Mouse (Mus musculus): ENCODE results near the gene Hspa12b. TPM values are rescaled to one million over a fixed set of nuclear protein-coding genes. Genes with fewer than 3 reads are reported as not detected.

Hspa12b gene
- 9.1 and 9.7 TPM in 2 replicates for polyA plus RNA-seq (2015; fragmentation: Nextera tagmentation; extraction: Ambion mirVana)

- Histone ChIP-seq H3K4me1 (replicated peaks) (peaks cover 16% of the 10 kb centered on the region), H3K4me3 (replicated peaks) (peak within 1 kb of the TSS; percentile 47), H3K27me3 (replicated peaks) (no peaks in the 10 kb centered on the region), H3K4me2 (replicated peaks) (peak within 1 kb of the TSS; percentile 88), H3K9ac (peak within 1 kb of the TSS; percentile 59), H3K27ac (peak within 1 kb of the TSS; percentile 24; the same call in 1 of the 2 replicates), H3K9me3 (no peaks in the 10 kb centered on the region), H3K36me3 (no peaks in the 10 kb centered on the region)
- WGBS: 1% methylated on average over 28 of the region's 28 CpGs
- ATAC-seq: peak; percentile 95
Observed at GRCm38 (mm10) chr2:131127161-131127730, at the start of gene Hspa12b. Gene Hspa12b (plus strand): TSS chr2:131127280.

DNA sequence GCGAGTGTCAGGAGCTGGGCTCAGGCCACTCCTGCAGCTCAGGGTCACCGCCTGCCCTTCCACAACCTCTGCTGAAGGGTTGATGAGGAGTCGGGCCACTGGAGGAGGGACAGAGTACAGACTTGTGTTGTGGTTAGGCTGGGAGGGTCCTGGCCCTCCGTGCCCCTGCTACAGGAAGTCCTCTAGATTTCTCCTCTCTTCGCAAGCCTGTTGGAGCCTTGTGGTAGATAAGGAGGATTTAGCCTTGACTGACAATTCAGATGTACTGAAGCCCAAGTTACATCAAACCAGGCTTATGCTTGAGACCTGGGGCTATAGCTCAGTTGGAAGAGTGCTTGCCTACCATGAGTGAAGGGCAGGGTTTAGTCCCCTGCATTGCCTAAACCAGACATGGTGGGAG is 46.6 kb upstream of the Hspa12b start:
- Histone ChIP-seq H3K27me3 (replicated peaks) (peaks cover 4% of the 10 kb centered on the region; the same call in 1 of the 2 replicates), H3K4me2 (replicated peaks) (no peak overlapping the region), H3K9ac (no peak overlapping the region), H3K9me3 (no peaks in the 10 kb centered on the region), H3K27ac (no peak overlapping the region), H3K4me1 (replicated peaks) (no peaks in the 10 kb centered on the region), H3K36me3 (no peaks in the 10 kb centered on the region), H3K4me3 (replicated peaks) (no peak overlapping the region)
- WGBS: 78% methylated on average over 5 of the region's 5 CpGs
- no peak for ATAC-seq

DNA sequence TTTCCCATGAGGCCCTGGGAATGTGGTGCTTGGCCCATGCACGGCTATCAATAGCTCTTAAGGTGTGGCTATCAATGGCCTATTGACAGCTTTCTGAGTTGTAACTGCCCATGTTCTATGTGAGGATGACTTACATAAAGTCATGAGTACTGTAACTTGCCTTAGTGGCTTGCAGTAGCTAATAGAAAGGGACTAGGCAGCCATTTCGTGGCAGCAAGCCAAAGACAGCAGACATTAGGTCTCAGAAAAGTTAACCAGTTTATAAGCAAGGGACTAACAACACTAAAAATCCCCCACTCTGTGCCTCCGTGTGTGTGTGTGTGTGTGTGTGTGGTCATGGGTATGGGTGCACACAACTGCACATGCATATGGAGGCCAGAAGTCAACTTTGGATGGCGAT is 42.9 kb upstream of the Hspa12b start:
- H3K4me3 ChIP-seq (replicated peaks): no peak overlapping the region
- ATAC-seq: no peak
- H3K9ac ChIP-seq: no peak overlapping the region
- H3K4me1 ChIP-seq (replicated peaks): no peaks in the 10 kb centered on the region
- no peaks in the 10 kb centered on the region for H3K9me3 ChIP-seq
- WGBS: 77% methylated on average over 4 of the region's 4 CpGs
- H3K27ac ChIP-seq: no peak overlapping the region
- no peak overlapping the region for H3K4me2 ChIP-seq (replicated peaks)
- H3K36me3 ChIP-seq: no peaks in the 10 kb centered on the region
- H3K27me3 ChIP-seq (replicated peaks): no peaks in the 10 kb centered on the region

GRCm38 (mm10) chr2:131086667-131087390 is 40.3 kb upstream of the Hspa12b start, which contains the start of gene Siglec1:
Gene Siglec1 (minus strand): TSS chr2:131086765.
- Histone ChIP-seq H3K36me3 (no peaks in the 10 kb centered on the region), H3K27me3 (replicated peaks) (no peaks in the 10 kb centered on the region), H3K4me3 (replicated peaks) (no peak within 1 kb of the TSS), H3K4me1 (replicated peaks) (no peaks in the 10 kb centered on the region), H3K4me2 (replicated peaks) (no peak within 1 kb of the TSS), H3K27ac (no peak within 1 kb of the TSS), H3K9ac (no peak within 1 kb of the TSS), H3K9me3 (no peaks in the 10 kb centered on the region)
- 82% methylated on average over 11 of the region's 11 CpGs for WGBS
- ATAC-seq: no peak

GRCm38 (mm10) chr2:131088581-131088980 is 38.5 kb upstream of the Hspa12b start:
- no peak overlapping the region for H3K4me2 ChIP-seq (replicated peaks)
- no peak overlapping the region for H3K27ac ChIP-seq
- no peaks in the 10 kb centered on the region for H3K9me3 ChIP-seq
- H3K4me1 ChIP-seq (replicated peaks): no peaks in the 10 kb centered on the region
- no peak overlapping the region for H3K4me3 ChIP-seq (replicated peaks)
- H3K36me3 ChIP-seq: no peaks in the 10 kb centered on the region
- no peaks in the 10 kb centered on the region for H3K27me3 ChIP-seq (replicated peaks)
- no peak for ATAC-seq
- WGBS: 70% methylated on average over 4 of the region's 4 CpGs
- H3K9ac ChIP-seq: no peak overlapping the region

DNA sequence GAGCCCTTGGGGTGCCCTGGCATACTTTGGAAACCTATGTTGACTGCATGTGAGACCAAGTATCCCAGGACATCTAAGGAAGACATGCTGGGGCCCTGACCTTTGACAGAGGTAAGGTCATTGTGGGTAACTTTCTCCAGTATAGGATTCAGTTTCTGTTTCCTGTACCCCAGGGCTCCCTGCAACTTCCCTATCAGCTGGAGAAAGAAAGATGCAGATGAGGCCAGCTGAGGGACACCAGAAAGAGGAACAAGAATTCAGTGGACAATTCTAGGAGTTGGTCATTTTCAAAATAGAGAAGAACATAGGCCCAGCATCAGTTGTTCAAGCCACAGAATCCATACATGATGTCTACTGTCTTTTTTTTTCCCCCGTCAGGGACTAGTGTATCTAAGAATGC is 37.4 kb upstream of the Hspa12b start:
- H3K4me2 ChIP-seq (replicated peaks): no peak overlapping the region
- WGBS: 88% methylated on average over 1 of the region's 1 CpGs

DNA sequence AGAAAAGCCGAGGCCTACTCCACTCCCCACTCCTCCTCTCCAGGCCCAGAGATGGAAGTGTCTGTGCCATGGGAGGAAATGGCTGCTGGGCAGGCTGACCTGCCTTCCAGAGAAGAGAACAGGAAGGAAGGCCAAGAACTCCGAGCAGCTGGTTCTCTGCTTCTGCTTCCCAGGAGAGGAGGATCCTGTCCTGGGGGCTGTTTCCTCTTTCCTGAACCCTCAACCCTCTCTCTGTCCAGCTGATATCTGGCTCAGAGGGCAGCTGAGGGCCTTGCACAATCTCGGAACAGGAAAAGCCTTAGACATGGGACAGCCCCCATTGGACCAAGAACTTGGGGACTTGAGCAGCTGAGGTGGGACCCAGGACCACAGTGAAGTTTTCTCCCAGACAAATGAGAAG is 36.2 kb upstream of the Hspa12b start:
- no peak for ATAC-seq
- Histone ChIP-seq H3K4me1 (replicated peaks) (no peaks in the 10 kb centered on the region), H3K4me2 (replicated peaks) (no peak overlapping the region), H3K36me3 (no peaks in the 10 kb centered on the region), H3K9me3 (no peaks in the 10 kb centered on the region), H3K9ac (no peak overlapping the region), H3K4me3 (replicated peaks) (no peak overlapping the region), H3K27ac (no peak overlapping the region), H3K27me3 (replicated peaks) (no peaks in the 10 kb centered on the region)
- 73% methylated on average over 3 of the region's 3 CpGs for WGBS

More for the DNA sequence above, 37.4 kb upstream of the Hspa12b start:
- H3K27ac ChIP-seq: no peak overlapping the region
- no peaks in the 10 kb centered on the region for H3K4me1 ChIP-seq (replicated peaks)
- H3K27me3 ChIP-seq (replicated peaks): no peaks in the 10 kb centered on the region
- no peak overlapping the region for H3K9ac ChIP-seq
- H3K36me3 ChIP-seq: no peaks in the 10 kb centered on the region
- no peaks in the 10 kb centered on the region for H3K9me3 ChIP-seq
- ATAC-seq: no peak
- H3K4me3 ChIP-seq (replicated peaks): no peak overlapping the region

- no peak for ATAC-seq
- WGBS: 88% methylated on average over 5 of the region's 5 CpGs
- Histone ChIP-seq H3K9ac (no peak overlapping the region), H3K27ac (no peak overlapping the region), H3K4me2 (replicated peaks) (no peak overlapping the region), H3K27me3 (replicated peaks) (no peaks in the 10 kb centered on the region), H3K4me1 (replicated peaks) (0 out of 2 replicates have a peak, but pooled peaks cover 7% of the 10 kb centered on the region), H3K36me3 (no peaks in the 10 kb centered on the region), H3K4me3 (replicated peaks) (no peak overlapping the region), H3K9me3 (no peaks in the 10 kb centered on the region)
Observed at GRCm38 (mm10) chr2:131093577-131093976, 33.5 kb upstream of the Hspa12b start.

- peak; percentile 55; the same call in 1 of the 2 replicates for ATAC-seq
- no peak overlapping the region for H3K27ac ChIP-seq
- WGBS: 0% methylated on average over 1 of the region's 1 CpGs
Observed at GRCm38 (mm10) chr2:131094823-131095222, 32.3 kb upstream of the Hspa12b start.

GRCm38 (mm10) chr2:131096101-131096795 is 30.8 kb upstream of the Hspa12b start:
- H3K9me3 ChIP-seq: no peaks in the 10 kb centered on the region
- peak overlapping the region; percentile 70 for H3K27ac ChIP-seq
- 8% methylated on average over 9 of the region's 9 CpGs for WGBS
- no peaks in the 10 kb centered on the region for H3K36me3 ChIP-seq
- peak overlapping the region; percentile 41 for H3K4me2 ChIP-seq (replicated peaks)
- no peaks in the 10 kb centered on the region for H3K27me3 ChIP-seq (replicated peaks)
- H3K4me3 ChIP-seq (replicated peaks): no peak overlapping the region
- H3K4me1 ChIP-seq (replicated peaks): 0 out of 2 replicates have a peak, but pooled peaks cover 7% of the 10 kb centered on the region
- H3K9ac ChIP-seq: 0 out of 2 replicates have a peak overlapping the region, but pooled peaks have one; percentile 8
- ATAC-seq: peak; percentile 92

More at GRCm38 (mm10) chr2:131094823-131095222, 32.3 kb upstream of the Hspa12b start:
- Histone ChIP-seq H3K4me2 (replicated peaks) (no peak overlapping the region), H3K27me3 (replicated peaks) (no peaks in the 10 kb centered on the region), H3K36me3 (no peaks in the 10 kb centered on the region), H3K4me3 (replicated peaks) (no peak overlapping the region), H3K9me3 (no peaks in the 10 kb centered on the region), H3K4me1 (replicated peaks) (0 out of 2 replicates have a peak, but pooled peaks cover 7% of the 10 kb centered on the region), H3K9ac (no peak overlapping the region)

GRCm38 (mm10) chr2:131097087-131097486 is 30.0 kb upstream of the Hspa12b start:
- Histone ChIP-seq H3K36me3 (no peaks in the 10 kb centered on the region), H3K9ac (no peak overlapping the region), H3K4me2 (replicated peaks) (no peak overlapping the region), H3K27ac (no peak overlapping the region), H3K4me1 (replicated peaks) (0 out of 2 replicates have a peak, but pooled peaks cover 7% of the 10 kb centered on the region), H3K9me3 (no peaks in the 10 kb centered on the region), H3K4me3 (replicated peaks) (no peak overlapping the region), H3K27me3 (replicated peaks) (no peaks in the 10 kb centered on the region)
- WGBS: 75% methylated on average over 4 of the region's 4 CpGs
- ATAC-seq: no peak

DNA sequence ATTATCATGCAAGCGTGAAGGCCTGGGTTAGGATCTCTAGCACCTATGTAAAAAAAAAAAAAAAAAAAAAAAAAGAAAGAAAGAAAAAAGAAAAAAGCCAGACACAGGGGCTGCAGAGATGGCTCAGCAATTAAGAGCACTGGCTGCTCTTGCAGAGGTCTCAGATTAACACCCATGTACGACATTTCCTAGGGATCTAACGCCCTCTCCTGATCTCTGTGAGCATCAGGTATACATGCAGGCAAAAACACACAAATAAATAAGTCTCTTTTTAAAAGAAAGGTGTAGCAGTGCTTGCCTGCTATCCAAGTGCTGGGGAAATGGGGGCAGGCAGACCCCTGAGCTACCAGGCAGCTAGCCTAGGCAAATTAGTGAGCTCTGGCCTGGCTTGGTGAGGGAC is 25.6 kb upstream of the Hspa12b start:
- ATAC-seq: no peak
- Histone ChIP-seq H3K27ac (no peak overlapping the region), H3K4me1 (replicated peaks) (0 out of 2 replicates have a peak, but pooled peaks cover 1% of the 10 kb centered on the region), H3K9me3 (no peaks in the 10 kb centered on the region), H3K4me2 (replicated peaks) (no peak overlapping the region), H3K9ac (no peak overlapping the region), H3K36me3 (no peaks in the 10 kb centered on the region), H3K27me3 (replicated peaks) (no peaks in the 10 kb centered on the region), H3K4me3 (replicated peaks) (no peak overlapping the region)
- WGBS: 51% methylated on average over 3 of the region's 3 CpGs
